Mouse (Mus musculus) hindbrain, postnatal 0 days (tissue): ENCODE measurements at regions not wholly inside any gene's neighbourhood (a gene's known extent, or its start where the extent isn't known, plus 50 kb on each side); places are given as distances from the start of the nearest gene placed in this dataset.
"Not testable (repeated sequence)": the region's sequence is repeated elsewhere in the genome, so short reads cannot be mapped to it uniquely, and the experiment has no call there.

ENCODE experiments used
- ATAC-seq: fragments of 200-750 bp; cut with Nextera tagmentation; 2 replicates; pipeline ENCODE4 v1.8.0; 2017; ENCODE audit warnings: mild to moderate bottlenecking, moderate TSS enrichment, moderate library complexity
- DNase-seq: peaks from one replicate; pipeline ENCODE4 v3.0.0-alpha.2; 2015; ENCODE audit warnings: low spot score
- H3K27ac ChIP-seq: fragments of 300-500 bp; sonication (generic); 2 replicates; pipeline ENCODE4 v1.5.1; 2014; ENCODE audit warnings: mild to moderate bottlenecking
- H3K27me3 ChIP-seq: fragments of 300-500 bp; sonication (generic); 2 replicates; pipeline ENCODE4 v1.6.1; 2014; ENCODE audit warnings: low read length, mixed read lengths; ENCODE audit not compliant: insufficient read depth
- H3K36me3 ChIP-seq: fragments of 300-500 bp; sonication (generic); 2 replicates; pipeline ENCODE4 v1.6.1; 2014; ENCODE audit warnings: low read length, mixed read lengths; ENCODE audit not compliant: insufficient read depth
- H3K4me1 ChIP-seq: fragments of 300-500 bp; sonication (generic); 2 replicates; pipeline ENCODE4 v1.6.1; 2014; ENCODE audit warnings: antibody characterized with exemption, low read length, mixed read lengths; ENCODE audit not compliant: insufficient read depth
- H3K4me2 ChIP-seq: fragments of 300-500 bp; sonication (generic); 2 replicates; pipeline ENCODE4 v1.6.1; 2014; ENCODE audit warnings: low read depth, mild to moderate bottlenecking, low read length, moderate library complexity, mixed read lengths
- H3K4me3 ChIP-seq: fragments of 300-500 bp; sonication (generic); 2 replicates; pipeline ENCODE4 v1.5.1; 2014; ENCODE audit warnings: low read length
- H3K9ac ChIP-seq: fragments of 300-500 bp; sonication (generic); replicated peaks from 2 replicates; pipeline ENCODE4 v1.6.1; 2014; ENCODE audit warnings: mild to moderate bottlenecking, low read length, moderate library complexity, mixed read lengths
- H3K9me3 ChIP-seq: fragments of 300-500 bp; sonication (generic); 2 replicates; pipeline ENCODE4 v1.6.1; 2016; ENCODE audit warnings: low read length, mixed read lengths
- CTCF ChIP-seq: IDR thresholded peaks from 2 replicates; pipeline ENCODE4 v1.5.1; 2016; ENCODE audit warnings: antibody characterized with exemption, control low read depth, low read depth
- WGBS: fragments of 180-500 bp; shearing (Covaris S2); extraction: QIAGEN DNeasy Blood & Tissue Kit; methylation state at CpG from one replicate; pipeline ENCODE4 v1.1.7; 2014; 5-methylcytosine and 5-hydroxymethylcytosine counted together

GRCm38 (mm10) chr12:45498230-45498629 lies 423.7 kb upstream of the Stxbp6 start:
- H3K9ac ChIP-seq: no peak overlapping the region
- peak; percentile 50 for DNase-seq
- no peak overlapping the region for H3K27ac ChIP-seq
- no peaks in the 10 kb centered on the region for H3K27me3 ChIP-seq
- no peak overlapping the region for H3K4me2 ChIP-seq
- ATAC-seq: no peak
- H3K36me3 ChIP-seq: no peaks in the 10 kb centered on the region
- no peaks in the 10 kb centered on the region for H3K4me1 ChIP-seq
- no peaks in the 10 kb centered on the region for H3K9me3 ChIP-seq
- H3K4me3 ChIP-seq: no peak overlapping the region
- no peak for TF ChIP-seq CTCF

- Histone ChIP-seq H3K9me3 (no peaks in the 10 kb centered on the region), H3K27me3 (no peaks in the 10 kb centered on the region), H3K4me1 (no peaks in the 10 kb centered on the region), H3K27ac (no peak overlapping the region), H3K4me3 (no peak overlapping the region), H3K9ac (no peak overlapping the region), H3K4me2 (no peak overlapping the region), H3K36me3 (no peaks in the 10 kb centered on the region)
- WGBS: 69% methylated on average over 1 of the region's 1 CpGs
- no peak for TF ChIP-seq CTCF
- ATAC-seq: no peak
- DNase-seq: no peak
Observed at GRCm38 (mm10) chr12:45489029-45489428, 414.5 kb upstream of the Stxbp6 start.

GRCm38 (mm10) chr12:45476881-45477280 lies 402.4 kb upstream of the Stxbp6 start:
- Histone ChIP-seq H3K9me3 (no peaks in the 10 kb centered on the region), H3K4me1 (no peaks in the 10 kb centered on the region), H3K4me3 (no peak overlapping the region), H3K36me3 (no peaks in the 10 kb centered on the region), H3K27me3 (no peaks in the 10 kb centered on the region), H3K27ac (no peak overlapping the region), H3K9ac (no peak overlapping the region), H3K4me2 (no peak overlapping the region)
- ATAC-seq (no peak), DNase-seq (no peak)
- no peak for TF ChIP-seq CTCF

- H3K36me3 ChIP-seq: no peaks in the 10 kb centered on the region
- no peak overlapping the region for H3K4me2 ChIP-seq
- 71% methylated on average over 3 of the region's 3 CpGs for WGBS
- no peak for ATAC-seq
- H3K9ac ChIP-seq: no peak overlapping the region
- DNase-seq: no peak
- no peak for TF ChIP-seq CTCF
- peak overlapping the region; percentile 80; the same call in 1 of the 2 replicates for H3K27ac ChIP-seq
- H3K4me3 ChIP-seq: no peak overlapping the region
- H3K4me1 ChIP-seq: no peaks in the 10 kb centered on the region
- H3K27me3 ChIP-seq: no peaks in the 10 kb centered on the region
- no peaks in the 10 kb centered on the region for H3K9me3 ChIP-seq
Observed at GRCm38 (mm10) chr12:45468093-45468492, 393.6 kb upstream of the Stxbp6 start.

GRCm38 (mm10) chr12:45467058-45467457 lies 392.5 kb upstream of the Stxbp6 start:
- H3K36me3 ChIP-seq: no peaks in the 10 kb centered on the region
- H3K4me3 ChIP-seq: no peak overlapping the region
- 15% methylated on average over 2 of the region's 2 CpGs for WGBS
- no peaks in the 10 kb centered on the region for H3K4me1 ChIP-seq
- no peak for TF ChIP-seq CTCF
- H3K9ac ChIP-seq: peak overlapping the region; percentile 1; the same call in 1 of the 2 replicates
- H3K4me2 ChIP-seq: peak overlapping the region; percentile 30
- no peaks in the 10 kb centered on the region for H3K9me3 ChIP-seq
- peak; percentile 77 for DNase-seq
- no peaks in the 10 kb centered on the region for H3K27me3 ChIP-seq
- peak; percentile 71 for ATAC-seq
- H3K27ac ChIP-seq: peak overlapping the region; percentile 80

- ATAC-seq (peak; percentile 97), DNase-seq (peak; percentile 88)
- 44% methylated on average over 3 of the region's 3 CpGs for WGBS
- peak; percentile 90 for TF ChIP-seq CTCF
- Histone ChIP-seq H3K4me2 (peak overlapping the region; percentile 30), H3K9ac (no peak overlapping the region), H3K4me1 (no peaks in the 10 kb centered on the region), H3K9me3 (no peaks in the 10 kb centered on the region), H3K4me3 (no peak overlapping the region), H3K36me3 (no peaks in the 10 kb centered on the region), H3K27me3 (no peaks in the 10 kb centered on the region), H3K27ac (peak overlapping the region; percentile 80)
Observed at GRCm38 (mm10) chr12:45466066-45466465, 391.6 kb upstream of the Stxbp6 start.

- Histone ChIP-seq H3K27ac (no peak overlapping the region), H3K27me3 (no peaks in the 10 kb centered on the region), H3K4me1 (no peaks in the 10 kb centered on the region), H3K9ac (no peak overlapping the region), H3K36me3 (no peaks in the 10 kb centered on the region), H3K4me3 (no peak overlapping the region), H3K4me2 (no peak overlapping the region), H3K9me3 (no peaks in the 10 kb centered on the region)
- TF ChIP-seq CTCF: no peak
- DNase-seq (no peak), ATAC-seq (no peak)
- WGBS: 74% methylated on average over 2 of the region's 2 CpGs
Observed at GRCm38 (mm10) chr12:45464952-45465351, 390.4 kb upstream of the Stxbp6 start.

GRCm38 (mm10) chr12:45458746-45459145 lies 384.2 kb upstream of the Stxbp6 start:
- H3K36me3 ChIP-seq, H3K9ac ChIP-seq, DNase-seq, H3K4me3 ChIP-seq, H3K4me2 ChIP-seq, H3K4me1 ChIP-seq, H3K9me3 ChIP-seq, H3K27ac ChIP-seq, H3K27me3 ChIP-seq, ATAC-seq: not testable (repeated sequence)
- 83% methylated on average over 8 of the region's 8 CpGs for WGBS
